ENCODE assay signal across 9 mouse cellular contexts in genomic region chr8:91531971-91532370, GRCm38 (mm10).
DNase-seq lines count a peak whose midpoint lies in the region; ATAC-seq and TF ChIP-seq lines count a peak whose summit lies in the region.
"Had no signal": no experiment of that assay in that cellular context is flagged by ENCODE, and none has a peak within 500 bp of the region (broad histone marks: within the 10 kb centered on the region; RNA-seq: fewer than 3 reads in every experiment).

No protein-coding gene starts in this region.

- H3K9me3 ChIP-seq in kidney, embryonic 14.5 days (ENCODE audit: control insufficient read depth, low read length): no peaks in the 10 kb centered on the region
- H3K9me3 ChIP-seq in liver, embryonic 11.5 days (ENCODE audit: control insufficient read depth, low read length): no peaks in the 10 kb centered on the region
- H3K9me3 ChIP-seq: heart, embryonic 13.5 days had no signal

- CTCF ChIA-PET in Patski (lab: Charles Lee): interaction anchor here (0.8 to 1.7 kb wide), 10 partner anchors 9 to 824 kb away, joined by 3 to 8 read pairs (median 4); no protein-coding TSS in a partner anchor

- no peak overlapping the region for H3K27ac ChIP-seq in kidney, embryonic 14.5 days (ENCODE audit: low read depth, low read length)
- no peak overlapping the region for H3K27ac ChIP-seq in liver, embryonic 11.5 days (ENCODE audit: low read depth, low read length)
- H3K27ac ChIP-seq in olfactory bulb, adult 2 months (ENCODE audit: insufficient read depth, low read depth, low read length): no peak overlapping the region
- H3K27ac ChIP-seq: heart, embryonic 13.5 days had no signal

- peaks cover 6% of the 10 kb centered on the region for H3K4me1 ChIP-seq in kidney, embryonic 14.5 days (ENCODE audit: control insufficient read depth, insufficient read depth, low read length)
- H3K4me1 ChIP-seq in liver, embryonic 11.5 days (replicated peaks; ENCODE audit: control insufficient read depth, insufficient read depth, low read length): peaks cover 7% of the 10 kb centered on the region
- peaks cover 8% of the 10 kb centered on the region; the same call in 1 of the 2 replicates for H3K4me1 ChIP-seq in olfactory bulb, adult 2 months (ENCODE audit: control insufficient read depth, insufficient read depth, low read length)

- WGBS in kidney, embryonic 14.5 days: 29% methylated on average over 8 of the region's 8 CpGs
- WGBS in liver, embryonic 11.5 days: 34% methylated on average over 8 of the region's 8 CpGs
- WGBS in olfactory bulb, adult 2 months: 50% methylated on average over 8 of the region's 8 CpGs

- ATAC-seq in Patski: peak; percentile 44
- peak; percentile 60; the same call in 1 of the 2 replicates for ATAC-seq in kidney, embryonic 14.5 days (ENCODE audit: low FRiP score, low TSS enrichment)
- no peak for ATAC-seq in liver, embryonic 11.5 days (replicated peaks; ENCODE audit: low FRiP score)

- in situ Hi-C loops in Patski (cut with MboI; ENCODE audit: low pct_unique_long_range_greater_than_20kb): loop anchor here (5.0 to 25.0 kb wide), 5 partner anchors 150 to 1080 kb away; partner anchors contain the start of gene Irx5

- POLR2A ChIA-PET in Patski (lab: Charles Lee): interaction anchor here (0.7 to 1.8 kb wide), 3 partner anchors 269 to 825 kb away, joined by 3 to 7 read pairs (median 3); partner anchors contain the start of gene Irx5

- no peak for TF ChIP-seq POLR2A in olfactory bulb, adult 2 months (IDR thresholded peaks at IDR 0.05; ENCODE audit: insufficient read depth, low read depth, low read length)

- H3K4me2 ChIP-seq in kidney, embryonic 14.5 days (replicated peaks; ENCODE audit: low read depth, low read length): no peak overlapping the region
- H3K4me2 ChIP-seq in liver, embryonic 11.5 days: no peak overlapping the region
- H3K4me2 ChIP-seq: heart, embryonic 13.5 days had no signal

- H3K4me3 ChIP-seq in kidney, embryonic 14.5 days (ENCODE audit: low read length): no peak overlapping the region
- H3K4me3 ChIP-seq in liver, embryonic 11.5 days (ENCODE audit: low read depth, low read length): no peak overlapping the region
- H3K4me3 ChIP-seq in olfactory bulb, adult 2 months (ENCODE audit: insufficient read depth, low read depth, low read length): no peak overlapping the region
- H3K4me3 ChIP-seq: heart, embryonic 13.5 days had no signal

- TF ChIP-seq CTCF in Patski (IDR thresholded peaks at IDR 0.05): peak; percentile 95
- peak; percentile 60 for TF ChIP-seq CTCF in olfactory bulb, adult 2 months (IDR thresholded peaks at IDR 0.05; ENCODE audit: insufficient read depth, low read depth, low read length)

- no peaks in the 10 kb centered on the region for H3K27me3 ChIP-seq in Patski
- H3K27me3 ChIP-seq in kidney, embryonic 14.5 days (ENCODE audit: control insufficient read depth, insufficient read depth, low read length): peaks cover 4% of the 10 kb centered on the region; the same call in 1 of the 2 replicates
- no peaks in the 10 kb centered on the region; the same call in 1 of the 2 replicates for H3K27me3 ChIP-seq in liver, embryonic 11.5 days (replicated peaks; ENCODE audit: control insufficient read depth, insufficient read depth, low read length)
- H3K27me3 ChIP-seq: heart, embryonic 13.5 days had no signal

- no peaks in the 10 kb centered on the region for H3K36me3 ChIP-seq in kidney, embryonic 14.5 days (ENCODE audit: control insufficient read depth, insufficient read depth, low read length)
- H3K36me3 ChIP-seq in liver, embryonic 11.5 days (ENCODE audit: control insufficient read depth, insufficient read depth, low read length): no peaks in the 10 kb centered on the region
- H3K36me3 ChIP-seq: heart, embryonic 13.5 days had no signal

- H3K9ac ChIP-seq in kidney, embryonic 14.5 days (ENCODE audit: low read depth, low read length): no peak overlapping the region
- no peak overlapping the region for H3K9ac ChIP-seq in liver, embryonic 11.5 days (ENCODE audit: low read depth, low read length)
- H3K9ac ChIP-seq: heart, embryonic 13.5 days had no signal

- DNase-seq in B cell, adult 2 months: peak; percentile 61 to 65
- no peak for DNase-seq in Patski (ENCODE audit: low read depth, low spot score)
- peak; percentile 93 to 97 for DNase-seq in cerebellum, postnatal 14 days
- DNase-seq in gastrocnemius, postnatal 10 days: peak; percentile 89
- DNase-seq in liver, embryonic 11.5 days (ENCODE audit: low spot score): peak; percentile 66
- DNase-seq in thymus, postnatal 36 days: peak; percentile 47 to 66
